8 mouse cellular contexts compared by ENCODE assay signal in genomic region chr17:66123066-66123815, GRCm38 (mm10). TPM values are rescaled to one million over a fixed set of nuclear protein-coding genes. Genes with fewer than 3 reads are reported as not detected.
DNase-seq lines count a peak whose midpoint lies in the region; ATAC-seq and TF ChIP-seq lines count a peak whose summit lies in the region.

Ddx11 (plus strand) TSS chr17:66123520.

- 6% methylated on average over 45 of the region's 45 CpGs for WGBS in heart, embryonic 12.5 days
- WGBS in kidney, embryonic 16.5 days, result 4% methylated on average over 45 of the region's 45 CpGs
- 5% methylated on average over 45 of the region's 45 CpGs for WGBS in liver, adult 2 months

- H3K36me3 ChIP-seq in erythroblast, embryonic 14.5 days (ENCODE audit: control insufficient read depth), result peaks cover 46% of the 10 kb centered on the region
- H3K36me3 ChIP-seq in heart, embryonic 12.5 days, result peaks cover 41% of the 10 kb centered on the region
- peaks cover 30% of the 10 kb centered on the region for H3K36me3 ChIP-seq in kidney, embryonic 16.5 days (ENCODE audit: insufficient read depth, low read length)
- peaks cover 3% of the 10 kb centered on the region; the same call in 1 of the 2 replicates for H3K36me3 ChIP-seq in liver, adult 2 months (ENCODE audit: control insufficient read depth, insufficient read depth, low read length)

- H3K9me3 ChIP-seq in erythroblast, embryonic 14.5 days (ENCODE audit: control insufficient read depth, low read length), result no peaks in the 10 kb centered on the region
- H3K9me3 ChIP-seq in heart, embryonic 12.5 days (replicated peaks), result no peaks in the 10 kb centered on the region
- no peaks in the 10 kb centered on the region for H3K9me3 ChIP-seq in kidney, embryonic 16.5 days (ENCODE audit: low read length)

- peak; percentile 83 for ATAC-seq in heart, embryonic 12.5 days (ENCODE audit: insufficient number of reproducible peaks, low FRiP score)
- ATAC-seq in kidney, embryonic 16.5 days (ENCODE audit: low FRiP score, low TSS enrichment), result peak; percentile 89
- peak; percentile 76 for ATAC-seq in monocyte, adult 5-6 weeks (replicated peaks; ENCODE audit: insufficient number of reproducible peaks, low FRiP score, low TSS enrichment, poor library complexity, severe bottlenecking)

- H3K27me3 ChIP-seq in erythroblast, embryonic 14.5 days (ENCODE audit: control insufficient read depth), result no peaks in the 10 kb centered on the region
- no peaks in the 10 kb centered on the region for H3K27me3 ChIP-seq in heart, embryonic 12.5 days (replicated peaks)
- H3K27me3 ChIP-seq in kidney, embryonic 16.5 days (ENCODE audit: insufficient read depth, low read length), result no peaks in the 10 kb centered on the region
- H3K27me3 ChIP-seq in liver, adult 2 months (ENCODE audit: control insufficient read depth, insufficient read depth, low read length), result no peaks in the 10 kb centered on the region

- no peak for TF ChIP-seq CTCF in liver, adult 2 months (IDR thresholded peaks at IDR 0.05; ENCODE audit: low read depth, low read length)

- H3K27ac ChIP-seq in heart, embryonic 12.5 days (ENCODE audit: poor library complexity, severe bottlenecking), result peak within 1 kb of the TSS; percentile 87
- H3K27ac ChIP-seq in kidney, embryonic 16.5 days (ENCODE audit: low read length), result peak within 1 kb of the TSS; percentile 96
- peak within 1 kb of the TSS; percentile 89 for H3K27ac ChIP-seq in liver, adult 2 months (replicated peaks; ENCODE audit: insufficient read depth, low read depth, low read length)

- H3K79me2 ChIP-seq in liver, adult 2 months (ENCODE audit: control insufficient read depth, insufficient read depth, low read length), result no peaks in the 10 kb centered on the region; the same call in 1 of the 2 replicates

- peak; percentile 96 for DNase-seq in CD4-positive, CD25-positive, alpha-beta regulatory T cell, adult 2 months (ENCODE audit: low read depth, low spot score)
- peak; percentile 72 for DNase-seq in brain, embryonic 18.5 days (ENCODE audit: low read depth, low spot score)
- DNase-seq in liver, adult 2 months (ENCODE audit: extremely low read depth, low read depth, low spot score), result peak; percentile 77
- peak; percentile 90 to 91 for DNase-seq in spleen, postnatal 36 days (ENCODE audit: low spot score in 2 of 2)

- peak within 1 kb of the TSS; percentile 80 for H3K4me2 ChIP-seq in heart, embryonic 12.5 days
- peak within 1 kb of the TSS; percentile 83 for H3K4me2 ChIP-seq in kidney, embryonic 16.5 days (replicated peaks; ENCODE audit: low read depth, low read length)

- TF ChIP-seq POLR2A in liver, adult 2 months (IDR thresholded peaks at IDR 0.05; ENCODE audit: extremely low read depth, insufficient read depth, low read length), result peak; percentile 67; the same call in 1 of the 2 replicates

- peaks cover 46% of the 10 kb centered on the region for H3K4me1 ChIP-seq in erythroblast, embryonic 14.5 days (ENCODE audit: control insufficient read depth)
- peaks cover 13% of the 10 kb centered on the region for H3K4me1 ChIP-seq in heart, embryonic 12.5 days (replicated peaks)
- H3K4me1 ChIP-seq in kidney, embryonic 16.5 days (ENCODE audit: insufficient read depth, low read length), result peaks cover 6% of the 10 kb centered on the region; the same call in 1 of the 2 replicates
- peaks cover 3% of the 10 kb centered on the region; the same call in 1 of the 2 replicates for H3K4me1 ChIP-seq in liver, adult 2 months (ENCODE audit: control insufficient read depth, insufficient read depth, low read length)

- peak within 1 kb of the TSS; percentile 83 for H3K9ac ChIP-seq in heart, embryonic 12.5 days
- peak within 1 kb of the TSS; percentile 80 for H3K9ac ChIP-seq in kidney, embryonic 16.5 days (replicated peaks; ENCODE audit: low read length)
- peak within 1 kb of the TSS; percentile 84 for H3K9ac ChIP-seq in liver, adult 2 months (ENCODE audit: low read depth, low read length)

- peak within 1 kb of the TSS; percentile 73 for H3K4me3 ChIP-seq in erythroblast, embryonic 14.5 days (replicated peaks)
- peak within 1 kb of the TSS; percentile 76 for H3K4me3 ChIP-seq in heart, embryonic 12.5 days
- peak within 1 kb of the TSS; percentile 81 for H3K4me3 ChIP-seq in kidney, embryonic 16.5 days (ENCODE audit: low read length)
- peak within 1 kb of the TSS; percentile 89 for H3K4me3 ChIP-seq in liver, adult 2 months (ENCODE audit: insufficient read depth, low read depth, low read length)

RNA-seq across cellular contexts. Expression of gene Ddx11, which starts in this region (rescaled TPM):
- polyA plus RNA-seq in erythroblast, embryonic 14.5 days (2012), result 0.25 and 0.51 TPM in 2 replicates
- polyA plus RNA-seq in heart, embryonic 12.5 days (2016; fragmentation: Nextera tagmentation; extraction: Ambion mirVana), result 18.0 and 20.5 TPM in 2 replicates
- 22.4 and 25.4 TPM in 2 replicates for polyA plus RNA-seq in kidney, embryonic 16.5 days (2015; fragmentation: Nextera tagmentation; extraction: Ambion mirVana)
- total RNA-seq in liver, adult 2 months (2014; rRNA removed), result 3.4 and 6.3 TPM in 2 replicates
- 2.4 and 5.1 TPM in 2 replicates for polyA plus RNA-seq in liver, adult 2 months (2012; rRNA removed)
- total RNA-seq in monocyte, adult 5-6 weeks (2017), result 4.5 to 12.8 TPM (median 8.1 TPM) in 3 replicates

Comparison
In these comparisons a context has a peak if more than half of its experiments do, and no peak if none do; other contexts are left out.
1. Peak in every context shown above with its lines: DNase-seq, ATAC-seq, H3K4me3 ChIP-seq and H3K27ac ChIP-seq.